Mouse (Mus musculus) liver, postnatal 0 days (tissue): ENCODE measurements at regions not wholly inside any gene's neighbourhood (a gene's known extent, or its start where the extent isn't known, plus 50 kb on each side); places are given as distances from the start of the nearest gene placed in this dataset.

Experiments used
- CTCF ChIP-seq: sonication (generic); IDR thresholded peaks from 2 replicates; pipeline ENCODE4 v1.5.1; 2016; ENCODE audit warnings: antibody characterized with exemption, low read depth
- EP300 ChIP-seq: IDR thresholded peaks from 2 replicates; pipeline ENCODE4 v1.6.1; 2016; ENCODE audit warnings: antibody characterized with exemption, low read depth, mild to moderate bottlenecking

- TF ChIP-seq CTCF: no peak
- TF ChIP-seq EP300: no peak
These were observed 192.7 kb upstream of the Bcl6 start for GRCm38 (mm10) chr16:24181388-24181787.
